ENCODE assay signal across 9 mouse cellular contexts in genomic region chr3:117061831-117062230, GRCm38 (mm10).
DNase-seq lines count a peak whose midpoint lies in the region; ATAC-seq and TF ChIP-seq lines count a peak whose summit lies in the region.
"Had no signal": no experiment of that assay in that cellular context is flagged by ENCODE, and none has a peak within 500 bp of the region (broad histone marks: within the 10 kb centered on the region; RNA-seq: fewer than 3 reads in every experiment).

No protein-coding gene starts in this region.

- H3K36me3 ChIP-seq in forebrain, postnatal 0 days (ENCODE audit: insufficient read depth) = no peaks in the 10 kb centered on the region
- no peaks in the 10 kb centered on the region for H3K36me3 ChIP-seq in forebrain, embryonic 16.5 days (ENCODE audit: control insufficient read depth, insufficient read depth)

- no peak overlapping the region for H3K27ac ChIP-seq in forebrain, postnatal 0 days (ENCODE audit: low read depth, low read length)
- H3K27ac ChIP-seq in forebrain, embryonic 16.5 days (ENCODE audit: low read length) = no peak overlapping the region

- no peak for DNase-seq in forebrain, postnatal 0 days
- peak; percentile 14 for DNase-seq in left cerebral cortex, postnatal 4 days
- no peak for DNase-seq in left cerebral cortex, postnatal 25 days (ENCODE audit: low spot score in 2 of 2)
- no peak for DNase-seq in adipocyte (ENCODE audit: low spot score)
- DNase-seq in retina, postnatal 1 day = no peak
- DNase-seq: cerebellum, adult 2 months had no signal

- no peaks in the 10 kb centered on the region for H3K4me1 ChIP-seq in forebrain, postnatal 0 days (ENCODE audit: insufficient read depth)
- no peaks in the 10 kb centered on the region for H3K4me1 ChIP-seq in forebrain, embryonic 16.5 days (replicated peaks; ENCODE audit: control insufficient read depth, insufficient read depth, low read length)

- H3K9me3 ChIP-seq in forebrain, postnatal 0 days (ENCODE audit: low read length) = no peaks in the 10 kb centered on the region
- no peaks in the 10 kb centered on the region for H3K9me3 ChIP-seq in forebrain, embryonic 16.5 days (ENCODE audit: control insufficient read depth, low read length)

- no peak for ATAC-seq in forebrain, postnatal 0 days
- no peak for ATAC-seq in forebrain, embryonic 16.5 days
- ATAC-seq in common myeloid progenitor, adult 5-6 weeks (replicated peaks; ENCODE audit: low read depth, poor library complexity, severe bottlenecking) = peak; percentile 54; the same call in 1 of the 2 replicates
- peak; percentile 80 for ATAC-seq in megakaryocyte progenitor cell, adult 5-6 weeks (replicated peaks; ENCODE audit: poor library complexity)

- WGBS in forebrain, postnatal 0 days = 83% methylated on average over 1 of the region's 1 CpGs
- WGBS in forebrain, embryonic 16.5 days = 78% methylated on average over 1 of the region's 1 CpGs

- intact Hi-C loops in left cerebral cortex, postnatal 4 days (cut with DNase I) = no loop called here
- intact Hi-C loops in left cerebral cortex, postnatal 25 days (cut with DNase I) = loop anchor here (10.0 kb wide), 1 partner anchor 687 kb away; no protein-coding TSS in a partner anchor

- H3K9ac ChIP-seq in forebrain, postnatal 0 days = no peak overlapping the region
- no peak overlapping the region for H3K9ac ChIP-seq in forebrain, embryonic 16.5 days (replicated peaks; ENCODE audit: low read depth, low read length)

- H3K4me3 ChIP-seq in forebrain, postnatal 0 days (ENCODE audit: low read depth, low read length) = no peak overlapping the region
- H3K4me3 ChIP-seq in forebrain, embryonic 16.5 days (replicated peaks; ENCODE audit: low read length) = no peak overlapping the region

- no peaks in the 10 kb centered on the region for H3K27me3 ChIP-seq in forebrain, postnatal 0 days (ENCODE audit: insufficient read depth, low read length)
- no peaks in the 10 kb centered on the region for H3K27me3 ChIP-seq in forebrain, embryonic 16.5 days (replicated peaks; ENCODE audit: control insufficient read depth, insufficient read depth, low read length)

- no peak overlapping the region for H3K4me2 ChIP-seq in forebrain, postnatal 0 days (ENCODE audit: low read depth)
- no peak overlapping the region for H3K4me2 ChIP-seq in forebrain, embryonic 16.5 days (ENCODE audit: low read length)

- TF ChIP-seq CTCF in forebrain, postnatal 0 days (IDR thresholded peaks at IDR 0.05; ENCODE audit: low read depth) = peak; percentile 43

Comparison
In these comparisons a context has a peak if more than half of its experiments do, and no peak if none do; other contexts are left out.
1. ATAC-seq: peak in common myeloid progenitor, adult 5-6 weeks (single experiment) and megakaryocyte progenitor cell, adult 5-6 weeks (single experiment); none in forebrain, postnatal 0 days (single experiment) and forebrain, embryonic 16.5 days (single experiment).